Mouse (Mus musculus) CH12.LX (cell line): Measurements from ENCODE around the gene Pop7.
A peak's percentile ranks its signal among the peaks of the same experiment; 100 is the strongest.

Experiments
- CTCF ChIP-seq, 2 experiments: IDR thresholded peaks in 1 of 2; conservative IDR thresholded peaks in 1 of 2; 2 replicates each; pipeline ENCODE4 v1.5.1; 2011 to 2012; ENCODE audit warnings: low read depth in 2 of 2, low read length in 2 of 2, improper control_type of control experiment in 1 of 2, inconsistent platforms in 1 of 2, mild to moderate bottlenecking in 1 of 2, moderate library complexity in 1 of 2
- JUND ChIP-seq: conservative IDR thresholded peaks from 2 replicates; pipeline ENCODE4 v1.6.1; 2011; ENCODE audit warnings: low read depth, low read length, improper control_type of control experiment
- MAFK ChIP-seq: IDR thresholded peaks from 2 replicates; pipeline ENCODE4 v1.6.1; 2011; ENCODE audit warnings: low read length, improper control_type of control experiment; ENCODE audit not compliant: insufficient replicate concordance
- POLR2A ChIP-seq: IDR thresholded peaks from 2 replicates; pipeline ENCODE4 v1.6.1; 2011; ENCODE audit warnings: low read depth, mild to moderate bottlenecking, improper control_type of control experiment, low read length
- TBP ChIP-seq: conservative IDR thresholded peaks from 2 replicates; pipeline ENCODE4 v1.6.1; 2011; ENCODE audit warnings: low read depth, low read length, improper control_type of control experiment
- USF2 ChIP-seq: conservative IDR thresholded peaks from 2 replicates; pipeline ENCODE4 v1.6.1; 2011; ENCODE audit warnings: low read depth, low read length, improper control_type of control experiment
- ZC3H11A ChIP-seq: IDR thresholded peaks from 2 replicates; pipeline ENCODE4 v1.6.1; 2012; ENCODE audit warnings: low read depth, mild to moderate bottlenecking, inconsistent platforms, low read length, improper control_type of control experiment
- ZMIZ1 ChIP-seq: IDR thresholded peaks from 2 replicates; pipeline ENCODE4 v1.6.1; 2012; ENCODE audit warnings: low read depth, mild to moderate bottlenecking, inconsistent platforms, low read length, improper control_type of control experiment

- TF ChIP-seq ZC3H11A = no peak
- TF ChIP-seq POLR2A = no peak
- no peak for TF ChIP-seq MAFK
- TF ChIP-seq USF2 = no peak
- peak in 1 of 2 experiments; percentile 43; a peak in 2 of 4 replicates for TF ChIP-seq CTCF (conservative IDR thresholded peaks at IDR 0.05 in 1 of 2, IDR thresholded peaks at IDR 0.05 in 1 of 2; ENCODE audit: low read depth in 2 of 2, low read length in 2 of 2)
- TF ChIP-seq TBP = no peak
- no peak for TF ChIP-seq ZMIZ1
- TF ChIP-seq JUND = no peak
Measured at GRCm38 (mm10) chr5:137465049-137465448, 37.3 kb downstream of the Pop7 start.
